19 mouse cellular contexts compared by ENCODE assay signal in the genomic region with DNA sequence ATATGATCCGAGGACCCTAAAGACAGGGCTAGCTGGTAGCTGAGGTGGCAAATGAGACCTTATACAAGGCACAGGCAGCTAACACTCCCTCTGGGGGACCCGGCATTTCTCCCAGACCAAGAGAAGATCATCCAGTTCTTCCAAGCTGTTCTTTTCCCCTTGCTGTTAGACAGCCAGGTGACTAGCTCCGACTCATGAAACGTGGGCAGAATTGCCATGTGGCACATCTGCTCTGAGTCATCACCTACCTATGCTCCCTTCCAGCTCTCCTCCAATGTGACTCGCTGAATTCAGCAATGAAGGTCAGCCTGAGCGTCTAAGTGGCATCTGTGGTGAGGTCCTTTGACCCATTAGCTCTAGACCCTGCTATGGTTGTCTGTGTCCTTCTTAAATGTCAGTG.
A peak's percentile ranks its signal among the peaks of the same experiment; 100 is the strongest.
DNase-seq lines count a peak whose midpoint lies in the region; ATAC-seq and TF ChIP-seq lines count a peak whose summit lies in the region.
"Had no signal": no experiment of that assay in that cellular context is flagged by ENCODE, and none has a peak within 500 bp of the region (broad histone marks: within the 10 kb centered on the region; RNA-seq: fewer than 3 reads in every experiment).

No protein-coding gene starts in this region.

- H3K27ac ChIP-seq in left cerebral cortex, adult 2 months, result peak overlapping the region; percentile 50
- H3K27ac ChIP-seq: embryonic facial prominence, embryonic 10.5 days; embryonic facial prominence, embryonic 12.5 days; forebrain, embryonic 13.5 days; forebrain, embryonic 15.5 days had no signal

- 0 out of 2 replicates have a peak, but pooled peaks have one; percentile 28 for ATAC-seq in frontal cortex, adult (ENCODE audit: low TSS enrichment)
- ATAC-seq: forebrain, embryonic 13.5 days; forebrain, embryonic 15.5 days had no signal

- no peak for TF ChIP-seq CTCF in left cerebral cortex, adult 2 months (IDR thresholded peaks at IDR 0.05)

- intact Hi-C loops in left cerebral cortex, adult 2 months (cut with DNase I), result no loop called here

- H3K4me3 ChIP-seq in left cerebral cortex, adult 2 months, result no peak overlapping the region
- H3K4me3 ChIP-seq: embryonic facial prominence, embryonic 10.5 days; embryonic facial prominence, embryonic 12.5 days; forebrain, embryonic 13.5 days; forebrain, embryonic 15.5 days had no signal

- DNase-seq in frontal cortex, postnatal 10 days (ENCODE audit: low spot score in 2 of 2), result no peak
- DNase-seq in left cerebral cortex, adult 2 months (ENCODE audit: extremely low spot score in 1 of 2, low spot score in 2 of 2), result peak in 1 of 2 experiments; percentile 36
- DNase-seq in left cerebral cortex, adult 18-20 months (ENCODE audit: low spot score in 2 of 2), result no peak
- DNase-seq in right cerebral cortex, adult 2 months (ENCODE audit: low spot score in 2 of 2), result peak; percentile 23 to 38
- no peak for DNase-seq in right cerebral cortex, postnatal 36 days (ENCODE audit: low spot score in 2 of 2)
- DNase-seq in 3T3-L1 (ENCODE audit: low read depth, low spot score), result peak; percentile 8
- no peak for DNase-seq in retina, postnatal 1 day
- DNase-seq: adrenal gland, adult 2 months; adrenal gland, postnatal 10 days; adrenal gland, postnatal 25 days; cerebellum, adult 11-12 months; cerebellum, adult 9-10 months; cerebellum, postnatal 10 days; cerebellum, postnatal 25 days had no signal

Comparison
In these comparisons a context has a peak if more than half of its experiments do, and no peak if none do; other contexts are left out.
1. DNase-seq: peak in right cerebral cortex, adult 2 months (2 of 2) and 3T3-L1 (single experiment); none in frontal cortex, postnatal 10 days (0 of 2), left cerebral cortex, adult 18-20 months (0 of 2), right cerebral cortex, postnatal 36 days (0 of 2) and retina, postnatal 1 day (single experiment).